Mouse (Mus musculus) retina, embryonic 14.5 days (tissue): ENCODE measurements around the gene Ndrg3.
"Not testable (repeated sequence)": the region's sequence is repeated elsewhere in the genome, so short reads cannot be mapped to it uniquely, and the experiment has no call there.

Experiments
- DNase-seq: peaks from one replicate; pipeline ENCODE4 v3.0.0-alpha.2; 2015; ENCODE audit warnings: low spot score

Ndrg3 gene

DNA sequence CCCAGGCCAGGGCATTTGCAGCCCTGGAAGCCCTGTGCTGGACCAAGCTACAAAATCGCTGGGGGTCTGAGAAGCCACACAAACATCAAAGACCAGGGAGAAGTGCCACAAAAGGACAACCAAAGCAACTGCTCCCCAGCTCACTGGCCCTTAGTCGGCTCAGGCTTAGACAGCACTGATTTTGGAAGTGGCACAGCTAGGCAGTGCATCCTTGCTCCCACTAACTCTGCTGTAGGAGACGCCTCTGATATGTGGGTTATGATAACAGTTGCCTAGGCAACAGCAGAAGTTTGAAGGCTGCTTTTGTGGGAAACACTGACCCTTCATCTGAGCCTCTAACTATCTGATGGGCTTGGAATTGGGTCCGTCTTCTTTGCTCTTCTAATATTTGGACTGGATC lies 92.7 kb downstream of the Ndrg3 start:
- no peak for DNase-seq

GRCm38 (mm10) chr2:156898374-156898773 lies 93.5 kb downstream of the Ndrg3 start:
- no peak for DNase-seq

- no peak for DNase-seq
Measured at GRCm38 (mm10) chr2:156897034-156897433, 94.8 kb downstream of the Ndrg3 start.

GRCm38 (mm10) chr2:156896384-156896914 lies 95.4 kb downstream of the Ndrg3 start:
- no peak for DNase-seq

DNA sequence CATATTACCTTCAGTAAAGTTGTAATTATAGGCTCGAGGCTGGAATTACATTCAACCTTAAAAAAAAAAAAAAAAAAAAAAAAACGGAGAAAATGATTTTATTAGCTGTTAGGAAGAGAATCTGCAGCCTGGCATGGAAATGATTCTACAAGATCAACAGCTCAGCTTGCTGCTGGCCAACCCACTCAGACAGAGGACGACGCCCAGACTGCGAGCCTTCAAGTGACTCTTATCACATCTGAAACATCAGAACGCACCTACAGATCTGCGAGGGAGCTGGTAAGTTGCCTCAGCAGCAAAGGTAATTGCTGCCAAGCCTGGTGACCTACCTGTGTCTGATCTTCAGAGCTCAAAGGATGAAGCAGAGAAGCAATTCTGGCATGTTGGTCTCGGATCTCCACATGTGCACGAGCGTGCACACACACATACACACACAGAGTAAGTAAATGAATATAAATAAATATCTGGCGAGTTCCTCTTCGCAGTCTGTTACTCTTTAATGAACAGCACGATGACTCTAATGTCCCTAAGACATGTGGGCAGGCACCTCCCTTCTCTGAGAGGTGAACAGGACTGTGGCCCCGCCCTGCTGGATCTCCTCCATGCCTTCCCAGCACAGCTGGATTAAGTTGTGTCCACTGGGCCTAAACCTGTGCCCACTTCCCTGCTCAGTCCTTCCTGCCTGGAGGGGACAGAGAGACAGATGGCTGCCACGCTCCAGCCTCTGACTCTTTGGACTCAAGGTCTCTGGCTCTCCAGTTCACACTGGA lies 97.2 kb downstream of the Ndrg3 start:
- DNase-seq: no peak

- DNase-seq: no peak
Measured at GRCm38 (mm10) chr2:156892821-156893220, 99.0 kb downstream of the Ndrg3 start.

DNA sequence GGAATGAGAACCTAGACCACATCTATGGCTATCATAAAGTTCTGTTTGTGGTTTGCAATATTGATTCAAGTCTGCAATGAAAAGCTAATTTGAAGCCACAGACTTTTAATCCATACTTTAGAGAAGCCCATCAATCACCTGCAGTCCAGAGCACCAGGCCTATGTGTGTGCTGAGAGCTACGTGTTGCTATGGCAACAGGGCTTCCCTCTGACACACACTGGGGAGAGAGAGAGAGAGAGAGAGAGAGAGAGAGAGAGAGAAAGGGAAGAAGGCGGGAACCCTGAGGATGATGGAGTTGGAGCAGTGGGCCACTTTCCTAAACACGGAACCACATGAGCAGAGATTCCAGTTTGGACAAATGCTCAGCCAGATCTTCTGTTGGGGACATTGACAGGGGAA lies 99.6 kb downstream of the Ndrg3 start:
- peak; percentile 30 for DNase-seq

GRCm38 (mm10) chr2:156888490-156888889 lies 103.4 kb downstream of the Ndrg3 start:
- no peak for DNase-seq

DNA sequence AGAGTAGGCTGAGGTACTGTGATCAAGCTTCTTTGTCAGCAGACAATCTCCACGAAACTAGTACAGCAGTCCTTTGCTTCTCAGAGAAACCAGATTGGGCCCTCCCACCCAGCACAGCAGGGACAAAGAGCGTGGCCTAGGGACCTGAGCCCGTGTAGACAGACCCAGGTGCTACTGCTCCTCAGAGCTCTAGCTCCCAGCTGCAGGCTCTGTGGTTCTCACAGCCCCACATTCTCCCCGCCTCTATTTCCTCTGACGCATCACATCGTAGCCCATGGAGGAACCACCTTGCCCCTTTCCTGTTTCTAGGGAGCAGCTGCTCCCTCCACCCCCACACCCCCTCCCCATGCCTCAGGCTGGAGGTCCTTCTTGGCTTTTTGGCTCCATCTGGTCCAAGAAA lies 104.8 kb downstream of the Ndrg3 start, which contains the start of gene Sla2:
Sla2 (minus strand) TSS at position 176 of the 400 bp plus-strand sequence.
- DNase-seq: no peak

DNA sequence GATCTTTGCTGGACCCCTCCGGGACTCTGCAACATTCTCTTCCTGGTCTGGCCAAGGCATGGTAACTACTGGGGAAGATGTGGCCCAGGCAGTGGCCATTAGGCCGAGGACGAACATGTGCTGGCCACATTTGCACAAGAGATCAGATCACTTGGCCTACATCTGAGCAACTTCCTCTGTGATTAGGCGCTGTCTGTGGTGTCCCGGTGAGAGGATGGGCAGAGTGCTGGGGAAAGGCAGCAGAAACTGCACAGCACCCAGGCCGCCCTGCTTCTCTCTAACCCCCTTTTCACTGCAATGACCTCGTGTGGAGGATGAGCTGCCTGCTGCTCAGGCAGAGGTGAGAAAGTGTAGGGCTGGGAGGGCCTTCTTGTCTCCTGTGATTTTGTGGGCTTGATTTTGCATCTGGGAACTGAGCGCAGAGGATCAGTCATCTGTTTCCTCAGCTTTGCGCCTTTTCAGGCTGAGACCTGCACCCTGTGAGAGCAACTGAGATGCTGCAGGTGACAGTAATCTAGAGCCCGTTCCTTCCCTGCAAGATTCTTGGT lies 105.7 kb downstream of the Ndrg3 start:
- no peak for DNase-seq

DNA sequence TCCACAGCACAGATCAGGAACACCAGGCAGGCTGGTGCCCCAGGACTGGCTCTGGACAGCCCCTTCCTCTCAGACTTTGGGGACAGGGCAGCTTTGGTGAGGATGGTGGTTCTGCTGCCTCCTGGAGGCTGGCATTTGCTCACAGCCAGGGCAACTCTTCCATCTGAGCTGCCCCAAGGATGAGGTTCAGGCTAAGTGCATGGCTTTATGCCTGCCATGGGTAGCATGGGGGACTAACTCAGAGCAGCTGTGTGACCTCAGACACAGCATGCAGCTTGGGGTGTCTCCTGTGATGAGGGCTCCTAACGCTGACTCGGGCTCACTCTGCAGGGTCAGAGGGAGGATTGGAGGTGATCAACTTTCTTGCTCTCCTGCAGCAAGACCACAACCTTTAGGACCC lies 106.2 kb downstream of the Ndrg3 start:
- not testable (repeated sequence) for DNase-seq

- no peak for DNase-seq
Measured at GRCm38 (mm10) chr2:156884396-156885211, 107.3 kb downstream of the Ndrg3 start.

GRCm38 (mm10) chr2:156882431-156883001 lies 109.3 kb downstream of the Ndrg3 start:
- no peak for DNase-seq

GRCm38 (mm10) chr2:156879541-156879940 lies 112.3 kb downstream of the Ndrg3 start:
- no peak for DNase-seq

GRCm38 (mm10) chr2:156877726-156878125 lies 114.1 kb downstream of the Ndrg3 start:
- DNase-seq: no peak
